Mouse (Mus musculus): ENCODE data around the gene Hacl1. TPM values are rescaled to one million over a fixed set of nuclear protein-coding genes. Genes with fewer than 3 reads are reported as not detected.
A peak's percentile ranks its signal among the peaks of the same experiment; 100 is the strongest.

Gene Hacl1
- total RNA-seq, 4 experiments from 2014 or later: 7.3 to 10.9 (median 9.1) TPM

DNA sequence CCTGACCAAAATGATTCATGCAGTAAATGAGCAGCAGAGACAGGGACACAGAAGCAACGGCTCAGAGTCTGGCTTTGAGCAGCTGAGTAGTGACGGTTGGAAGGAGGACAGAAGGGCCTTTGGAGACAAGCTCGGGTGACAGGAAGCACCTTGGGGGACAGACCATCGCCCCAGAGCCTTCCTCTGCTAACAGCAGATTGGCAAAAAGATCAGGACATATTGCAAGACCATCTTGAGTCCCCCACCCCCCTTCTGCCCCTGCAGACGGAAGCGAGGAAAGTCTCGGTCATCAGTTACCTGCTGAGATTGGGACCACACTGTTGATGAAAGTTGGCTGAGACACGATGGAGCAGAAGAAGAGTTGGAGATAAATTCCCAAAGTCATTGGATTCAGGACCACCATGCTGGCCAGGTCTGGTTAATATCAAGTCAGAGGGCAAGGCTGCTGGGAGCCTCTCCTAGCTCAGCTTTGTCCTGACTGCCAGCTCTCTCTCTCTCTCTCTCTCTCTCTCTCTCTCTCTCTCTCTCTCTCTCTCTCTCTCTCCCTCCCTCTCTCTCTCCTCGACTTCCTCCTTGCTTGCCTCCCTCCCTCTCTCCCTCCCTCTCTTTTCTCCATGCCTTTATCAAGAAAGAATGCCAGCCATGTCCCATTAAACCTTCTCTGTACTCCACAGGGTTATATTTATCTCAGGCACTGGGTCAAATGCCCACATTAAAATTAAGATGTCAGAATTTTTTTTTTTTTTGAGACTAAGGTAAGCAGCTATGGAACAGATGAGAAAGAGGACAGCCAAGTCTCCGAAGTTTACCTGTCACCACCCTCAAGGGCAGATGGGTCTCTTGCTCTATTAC, 64.0 kb downstream of the Hacl1 start:
- DNase-seq (ENCODE audit: low spot score in 2 of 2): no peak

DNA sequence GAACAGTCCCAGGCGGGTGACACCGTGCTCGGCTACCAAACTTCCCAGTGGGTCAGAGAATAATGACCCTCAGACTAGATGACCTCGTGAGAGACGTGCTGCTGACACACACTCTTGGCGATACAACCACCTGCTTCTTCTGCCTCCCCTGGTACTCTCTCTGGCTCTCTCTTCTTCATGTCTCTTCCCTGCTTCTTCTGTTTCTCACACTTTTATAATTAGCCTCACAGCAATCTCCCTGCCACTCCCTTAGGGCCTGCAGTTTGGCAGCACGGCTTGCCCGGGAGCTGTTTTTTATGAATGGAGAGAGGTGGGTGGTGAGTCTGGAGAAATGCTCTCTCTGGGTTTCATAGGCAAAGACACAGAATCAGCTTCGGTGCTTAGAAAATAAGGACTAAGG, 65.2 kb downstream of the Hacl1 start:
- DNase-seq (ENCODE audit: low spot score in 2 of 2): no peak

DNA sequence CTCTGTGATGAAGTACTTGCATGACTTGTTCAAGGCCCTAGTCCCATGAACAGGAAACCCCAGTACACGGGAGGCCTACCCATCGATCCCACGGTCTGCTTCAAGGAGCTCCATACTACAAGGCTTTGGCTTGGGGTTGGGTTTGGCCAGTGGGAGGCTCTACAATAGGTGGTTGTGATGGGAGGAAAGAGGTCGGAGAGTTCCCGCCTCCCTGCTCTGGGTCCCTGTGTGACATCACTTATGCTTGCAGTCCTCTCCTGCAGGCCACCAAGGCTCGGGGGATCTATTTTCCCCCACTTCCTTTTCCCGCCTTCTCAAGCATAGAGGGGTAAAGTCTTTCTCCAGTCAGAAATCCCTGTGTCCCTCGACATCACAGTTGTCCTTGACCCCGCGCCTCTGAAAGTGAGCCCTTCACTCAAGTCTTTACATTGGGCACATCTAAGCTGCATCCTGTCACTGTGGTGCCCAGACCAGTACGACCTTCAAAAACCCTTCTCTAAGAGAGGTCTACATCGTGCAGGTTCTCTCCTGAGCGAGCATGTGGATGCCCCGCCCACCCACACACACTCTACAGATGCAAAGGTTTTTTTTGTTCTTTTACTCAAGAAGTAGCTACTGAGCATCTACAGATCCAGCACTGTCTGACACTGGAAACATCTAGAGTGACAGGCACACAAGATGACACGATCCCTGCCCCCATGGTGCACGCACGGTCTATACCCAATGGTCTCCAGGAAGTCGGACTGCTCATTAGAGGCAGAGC, 66.0 kb downstream of the Hacl1 start:
- no peak for DNase-seq (ENCODE audit: low spot score in 2 of 2)

DNA sequence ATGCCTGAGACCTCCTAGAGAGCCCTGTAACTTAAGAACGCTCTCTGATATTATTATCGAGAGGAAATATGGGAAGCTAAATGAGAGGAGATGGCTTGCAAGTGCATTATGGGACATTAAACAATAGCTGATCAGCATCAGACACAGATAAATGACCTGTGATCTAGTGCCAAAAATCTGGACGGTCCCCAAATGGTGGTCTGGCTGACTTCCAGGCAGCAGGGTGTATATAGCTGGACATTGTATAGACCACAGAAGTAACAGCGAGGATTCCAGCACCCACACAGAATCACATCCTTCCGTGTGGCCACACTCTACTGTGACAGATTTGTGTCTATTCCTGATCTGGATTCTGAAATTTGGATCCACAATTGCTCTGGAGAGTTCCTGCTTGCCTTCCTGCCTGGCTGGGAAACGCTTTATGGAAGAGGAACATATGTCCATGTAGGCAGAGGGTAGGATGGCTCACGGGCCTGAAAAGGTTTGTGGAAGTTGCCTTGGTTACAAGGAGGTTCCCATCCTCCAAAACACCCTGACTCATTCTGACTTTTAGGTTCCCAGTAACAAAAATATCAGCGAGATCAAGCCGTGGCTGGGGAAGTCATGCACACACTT, 68.4 kb downstream of the Hacl1 start:
- DNase-seq (ENCODE audit: low spot score in 2 of 2): peak; percentile 66

DNA sequence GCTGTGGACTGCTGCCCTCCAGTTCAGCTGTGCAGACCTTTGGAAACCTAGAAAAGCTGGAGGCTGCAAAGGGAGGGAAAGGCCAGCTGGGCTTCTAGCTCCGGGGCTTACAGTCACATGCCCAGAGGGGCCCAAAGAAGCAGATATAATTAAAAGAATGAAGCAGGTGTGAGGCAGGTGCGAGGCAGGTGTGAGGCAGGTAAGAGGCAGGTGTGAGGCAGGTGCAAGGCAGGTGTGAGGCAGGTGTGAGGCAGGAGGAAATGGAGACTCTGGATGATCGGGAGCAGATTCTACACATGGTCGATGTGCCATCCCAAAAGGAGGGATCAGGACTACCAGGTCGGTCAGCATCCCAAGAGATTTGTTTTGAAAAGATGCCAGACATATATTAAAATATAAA, 69.7 kb downstream of the Hacl1 start:
- DNase-seq (ENCODE audit: low spot score in 2 of 2): no peak

DNA sequence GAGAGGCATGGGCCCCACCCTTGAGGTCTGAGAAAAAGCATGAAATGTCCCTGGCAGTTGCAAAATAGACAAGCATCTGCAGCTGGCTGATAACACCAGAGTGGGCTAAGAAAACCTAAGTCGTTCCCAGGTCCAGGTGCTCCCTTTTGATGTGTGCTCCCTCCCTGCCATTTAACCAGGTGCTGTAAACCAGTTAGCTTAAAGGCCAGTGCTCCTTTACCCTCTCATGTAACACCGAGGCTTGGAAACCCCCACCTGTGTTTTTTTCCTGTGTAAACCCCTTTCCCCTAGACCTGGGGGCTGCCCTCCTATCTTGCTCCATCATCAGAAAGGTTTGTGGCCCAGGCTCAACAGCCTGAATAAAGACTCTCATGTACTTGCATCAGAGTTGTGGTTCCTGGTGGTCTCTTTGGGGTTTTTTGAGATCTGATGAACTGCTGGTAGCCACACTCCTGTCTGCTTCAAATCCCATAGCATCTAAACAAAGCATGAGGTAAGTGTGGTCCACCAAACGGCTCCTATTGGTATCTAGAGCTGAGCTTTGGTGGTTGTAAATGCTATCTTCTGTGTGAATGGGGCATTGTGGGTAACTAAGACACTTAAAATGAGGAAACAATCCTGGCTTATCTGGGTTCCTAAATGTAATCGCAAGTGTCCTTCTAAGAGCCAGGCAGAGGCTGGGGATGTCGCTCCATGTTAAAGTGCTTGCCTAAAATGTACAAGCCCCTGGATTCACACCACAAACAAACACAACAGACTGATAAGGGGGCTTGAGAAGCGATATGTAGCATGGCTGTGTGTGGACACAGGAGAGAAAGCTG, 70.7 kb downstream of the Hacl1 start:
- no peak for DNase-seq (ENCODE audit: low spot score in 2 of 2)

DNA sequence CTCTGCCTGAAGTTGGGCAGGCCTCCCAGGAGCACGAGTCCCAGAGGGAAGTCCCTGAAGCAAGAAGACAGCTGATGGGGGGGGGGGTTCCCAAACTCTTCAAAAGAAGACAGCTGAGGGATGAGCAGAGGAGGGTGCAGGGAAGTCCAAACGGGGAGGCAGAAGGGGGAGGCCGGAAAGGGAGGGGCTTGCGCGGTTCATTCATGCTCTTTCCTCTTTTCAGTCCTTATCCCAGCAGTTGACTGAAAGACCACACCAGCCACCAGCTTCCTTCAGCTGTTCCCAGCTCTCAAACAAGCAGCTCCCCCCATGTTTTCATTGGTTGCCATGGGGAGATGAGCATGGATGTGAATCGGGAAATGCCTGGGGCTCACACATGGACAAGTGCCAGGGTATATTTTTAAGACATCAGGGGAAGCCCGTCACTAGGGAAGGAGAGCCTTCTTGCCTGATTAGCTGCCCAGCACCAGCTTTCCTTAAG, 71.9 kb downstream of the Hacl1 start:
- DNase-seq (ENCODE audit: low spot score in 2 of 2): no peak

DNA sequence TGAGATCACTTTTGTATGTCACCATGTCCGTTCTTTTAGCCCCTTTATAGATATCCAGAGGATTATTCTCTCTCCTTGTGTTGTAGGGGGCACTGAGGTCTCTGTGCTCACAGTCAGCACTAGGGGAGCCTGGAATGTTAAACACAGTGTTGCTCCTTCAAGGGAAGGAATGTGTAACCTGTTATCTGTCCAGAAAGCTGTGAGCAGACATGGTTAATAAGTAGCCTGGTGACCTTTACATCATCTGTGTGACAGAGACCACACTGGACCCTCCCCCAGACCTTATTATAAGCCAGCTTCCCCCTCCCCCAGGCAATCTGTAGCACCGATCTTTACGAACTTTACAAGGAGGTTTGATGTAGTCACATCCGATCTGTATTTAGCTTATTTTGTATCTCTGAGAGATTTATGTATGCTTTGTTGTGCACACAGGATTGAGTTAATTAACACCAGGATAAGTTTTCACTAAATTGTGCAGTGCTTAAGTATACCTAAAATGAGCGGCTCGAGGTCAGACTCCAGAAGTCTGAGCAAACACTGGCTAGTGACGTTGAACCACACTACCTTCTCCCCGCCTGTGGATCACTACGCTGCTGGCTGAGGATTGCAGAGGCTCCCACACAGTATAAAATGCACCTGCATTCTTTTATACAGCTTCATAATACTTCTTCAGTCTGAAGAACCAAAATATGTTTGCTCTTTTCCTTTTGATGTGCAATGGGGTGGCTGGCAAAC, 75.4 kb downstream of the Hacl1 start:
- no peak for DNase-seq (ENCODE audit: low spot score in 2 of 2)

DNA sequence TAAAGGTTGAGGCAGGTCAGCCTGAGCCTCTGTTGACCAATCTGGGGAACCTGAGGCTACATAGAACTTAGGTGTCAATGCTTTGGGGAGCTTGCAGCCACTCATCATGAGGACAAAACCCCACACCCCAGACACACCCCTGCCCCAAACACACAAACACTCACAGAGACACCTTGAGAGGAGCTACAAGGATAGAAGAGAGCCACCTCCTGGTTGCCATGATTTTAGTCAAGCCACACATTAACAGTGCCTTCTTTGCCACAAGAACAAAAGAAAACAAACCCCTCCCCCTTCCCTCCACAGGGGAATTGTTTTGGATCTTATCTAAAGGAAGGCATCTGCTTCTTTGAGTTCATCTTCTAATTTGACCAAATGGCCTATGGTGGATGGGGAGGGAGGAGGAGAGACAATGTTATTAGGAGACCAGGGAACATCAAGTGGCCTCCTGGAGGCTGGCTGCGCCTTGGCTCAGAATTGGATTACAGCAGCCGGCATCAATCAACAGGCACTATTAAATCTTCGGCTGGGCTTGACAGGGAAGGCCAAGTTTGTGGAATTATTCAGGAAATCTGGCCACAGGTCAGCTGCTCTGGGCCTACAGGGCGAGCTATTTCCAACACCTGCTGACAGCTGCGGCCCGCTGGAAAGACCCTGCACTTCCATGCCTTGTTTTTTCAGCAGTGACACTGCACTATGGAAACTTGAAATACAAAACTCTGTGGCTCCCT, 76.5 kb downstream of the Hacl1 start:
- no peak for DNase-seq (ENCODE audit: low spot score in 2 of 2)

DNA sequence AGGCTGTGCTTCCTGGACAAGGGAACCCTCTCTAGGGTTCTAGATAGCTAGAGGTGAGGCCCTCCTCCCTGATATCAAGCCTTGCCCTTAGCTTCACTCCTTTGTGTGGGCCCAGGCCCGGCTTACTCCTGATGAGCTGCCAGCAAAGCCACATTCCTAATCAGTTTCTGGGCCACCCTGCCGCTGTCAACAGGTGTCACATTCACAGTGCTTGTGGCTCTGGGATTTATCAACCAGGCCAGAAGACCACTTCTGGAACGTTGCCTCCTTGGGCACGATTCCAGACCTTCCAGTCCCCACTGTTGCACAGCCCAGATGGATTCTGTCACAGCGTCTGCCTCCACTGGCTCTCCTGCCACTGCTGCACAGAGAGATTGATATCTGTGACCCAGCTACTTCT, 80.2 kb downstream of the Hacl1 start:
- DNase-seq (ENCODE audit: low spot score in 2 of 2): no peak

DNA sequence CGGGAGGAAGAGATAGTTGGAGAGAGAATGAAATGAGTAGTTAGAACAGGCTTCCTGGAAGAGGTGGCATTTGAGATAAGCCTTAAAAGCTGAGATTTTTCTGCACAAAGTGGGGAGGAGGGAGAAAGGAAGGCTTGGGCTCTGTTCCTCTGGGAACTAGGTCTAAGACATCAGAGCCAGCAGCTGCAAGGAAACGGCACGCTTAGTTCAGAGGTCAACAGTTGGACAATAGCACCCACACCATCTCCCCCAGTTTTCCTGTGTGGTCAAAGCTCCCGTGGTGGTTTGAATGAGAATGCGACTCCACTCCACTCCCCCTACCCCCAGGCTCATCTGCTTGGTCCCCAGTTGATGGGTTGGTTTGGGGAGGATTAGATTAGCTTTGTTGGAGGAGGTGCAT, 81.9 kb downstream of the Hacl1 start:
- no peak for DNase-seq (ENCODE audit: low spot score in 2 of 2)

DNA sequence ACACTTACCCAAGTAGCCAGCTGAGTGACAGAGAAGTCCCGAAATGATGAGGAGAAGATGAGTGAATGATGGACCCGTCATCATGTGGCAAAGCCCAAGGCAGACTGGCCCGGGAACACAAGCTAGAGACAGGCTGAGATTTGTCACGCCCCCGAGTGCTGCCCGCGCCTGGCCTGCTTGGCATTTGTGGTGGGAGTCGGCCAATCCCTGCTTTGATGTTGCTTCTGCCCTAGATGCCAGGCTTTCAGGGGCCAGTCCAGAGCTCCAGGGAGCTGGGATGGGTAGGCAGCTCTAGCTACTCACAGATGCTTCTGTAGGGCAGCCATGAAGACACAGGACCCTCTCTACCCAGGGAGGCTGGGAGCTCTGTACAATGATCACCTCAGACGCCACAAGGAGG, 83.3 kb downstream of the Hacl1 start:
- DNase-seq (ENCODE audit: low spot score in 2 of 2): no peak

DNA sequence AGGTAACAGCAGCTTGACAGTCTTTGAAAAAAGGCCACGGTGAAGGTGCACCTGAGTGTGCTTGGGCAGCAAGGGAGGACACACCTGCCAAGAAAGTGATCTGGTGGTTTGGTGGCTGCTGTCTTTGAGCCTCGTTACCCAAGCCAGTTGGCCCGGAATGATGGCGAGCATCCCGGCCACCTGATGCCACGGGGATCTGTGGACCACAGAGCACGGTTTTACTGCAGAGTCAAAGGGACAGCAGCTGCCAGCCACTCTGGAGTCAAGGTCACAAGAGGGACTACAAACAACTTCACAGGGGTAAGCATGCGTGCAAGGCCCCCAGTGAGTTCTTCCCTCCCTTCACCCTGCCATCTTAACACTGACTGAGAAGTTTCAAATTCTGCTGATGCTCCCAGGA, 83.8 kb downstream of the Hacl1 start:
- no peak for DNase-seq (ENCODE audit: low spot score in 2 of 2)

DNA sequence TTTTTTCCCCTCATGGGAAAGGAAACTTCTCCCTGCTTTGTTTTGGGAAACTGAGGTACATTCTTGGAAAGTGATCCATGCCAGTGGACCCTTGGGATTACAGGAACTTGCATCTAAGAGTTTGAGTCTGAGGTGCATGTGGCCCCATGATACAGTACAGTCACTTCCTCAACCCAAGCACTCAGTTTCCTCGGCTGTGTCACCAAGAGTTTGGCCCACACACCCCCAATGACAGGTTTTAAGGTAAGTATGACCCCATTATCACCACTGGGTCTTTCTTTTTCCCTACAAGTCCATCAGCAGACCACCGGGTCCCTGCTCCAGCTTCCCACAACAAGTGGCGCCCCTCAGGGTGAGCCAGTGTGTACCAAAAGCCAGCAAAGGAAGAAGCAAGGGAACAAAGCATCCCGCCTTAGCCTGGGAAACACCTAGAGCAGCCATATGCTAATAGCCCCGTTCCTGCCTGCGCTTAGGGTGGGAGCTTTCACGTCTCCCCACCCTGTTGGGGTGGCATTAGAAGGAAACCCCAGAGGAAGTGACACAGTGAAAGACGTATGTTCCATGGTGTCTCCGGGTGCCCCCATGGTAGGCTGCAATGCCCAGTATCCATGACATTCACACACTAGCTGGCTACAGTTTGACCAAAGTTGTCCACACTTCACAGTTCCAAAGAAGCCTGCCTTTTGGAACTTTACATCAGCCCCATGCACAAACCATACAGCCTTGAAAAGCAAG, 84.4 kb downstream of the Hacl1 start:
- DNase-seq (ENCODE audit: low spot score in 2 of 2): no peak

DNA sequence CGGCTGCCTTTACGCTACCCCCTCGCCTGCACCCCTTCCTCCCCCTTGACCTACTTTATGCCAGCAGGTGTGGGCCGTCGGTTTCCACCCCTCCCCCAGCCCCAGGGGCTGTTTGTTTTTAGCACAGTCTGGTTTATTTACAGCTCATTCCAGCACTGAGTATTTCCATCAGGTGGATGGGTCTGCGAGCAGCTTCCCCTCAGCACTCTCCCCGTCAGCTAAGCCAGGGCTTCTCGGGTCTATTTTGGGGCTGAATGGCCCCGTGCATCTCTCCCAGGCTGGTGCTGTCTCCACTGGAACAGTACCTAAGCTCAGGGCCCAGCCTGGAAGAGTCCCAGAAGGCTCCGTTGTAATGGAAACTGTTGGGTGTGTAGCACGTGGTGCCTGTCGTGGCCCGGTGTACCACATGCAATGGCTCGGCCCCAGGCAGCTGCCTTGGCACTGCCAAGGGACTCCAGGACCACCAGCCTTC, 85.1 kb downstream of the Hacl1 start:
- no peak for DNase-seq (ENCODE audit: low spot score in 2 of 2)

DNA sequence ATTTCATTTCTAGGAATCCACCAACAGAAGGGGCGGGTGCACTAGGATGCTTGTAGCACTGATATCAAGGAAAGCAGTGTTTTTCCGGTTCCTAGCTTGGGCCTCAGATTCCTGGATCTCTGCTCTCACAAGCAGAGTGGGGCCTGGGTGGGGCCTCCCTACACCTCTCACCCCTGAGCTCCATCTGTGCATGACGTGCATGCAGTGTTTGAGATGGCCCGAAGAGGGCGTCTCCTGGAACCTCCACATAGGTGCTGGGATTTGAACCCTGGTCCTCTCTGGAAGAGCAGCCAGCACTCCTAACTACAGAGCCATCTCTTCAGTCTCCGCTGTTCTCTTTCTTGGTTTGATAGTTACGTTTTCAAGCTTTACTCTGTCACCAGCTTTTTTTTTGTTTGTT, 86.1 kb downstream of the Hacl1 start:
- no peak for DNase-seq (ENCODE audit: low spot score in 2 of 2)
